Mouse (Mus musculus): ENCODE measurements around the gene Serpinb2.

The Serpinb2 gene

DNA sequence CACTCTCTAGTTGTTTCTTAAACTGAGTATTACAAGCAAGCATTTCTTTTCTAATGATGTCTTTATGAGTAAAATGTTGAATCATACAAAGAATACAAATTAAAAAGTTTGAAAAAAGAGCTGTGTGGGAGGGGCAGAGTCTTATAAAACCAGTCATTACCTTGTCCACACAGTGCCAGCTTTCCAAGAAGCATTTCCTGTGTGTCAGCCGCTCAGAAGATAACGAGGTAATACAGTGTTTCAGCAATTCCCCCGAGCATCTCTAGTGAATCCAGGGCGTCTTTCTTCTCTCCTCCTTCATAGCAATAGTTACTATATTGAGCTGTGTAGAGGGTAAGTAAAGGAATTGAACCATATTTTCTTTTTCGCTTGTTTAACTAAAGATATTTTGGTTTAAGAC, at the start of gene Serpinb2:
TSS of gene Serpinb2 (plus strand) at position 172 of the 400 bp plus-strand sequence.
- DNase-seq, result no peak

- no peak for DNase-seq
Observed at GRCm38 (mm10) chr1:107479909-107480308, 31.3 kb upstream of the Serpinb2 start.

GRCm38 (mm10) chr1:107481452-107481851, 29.8 kb upstream of the Serpinb2 start:
- DNase-seq, result peak; percentile 75

DNA sequence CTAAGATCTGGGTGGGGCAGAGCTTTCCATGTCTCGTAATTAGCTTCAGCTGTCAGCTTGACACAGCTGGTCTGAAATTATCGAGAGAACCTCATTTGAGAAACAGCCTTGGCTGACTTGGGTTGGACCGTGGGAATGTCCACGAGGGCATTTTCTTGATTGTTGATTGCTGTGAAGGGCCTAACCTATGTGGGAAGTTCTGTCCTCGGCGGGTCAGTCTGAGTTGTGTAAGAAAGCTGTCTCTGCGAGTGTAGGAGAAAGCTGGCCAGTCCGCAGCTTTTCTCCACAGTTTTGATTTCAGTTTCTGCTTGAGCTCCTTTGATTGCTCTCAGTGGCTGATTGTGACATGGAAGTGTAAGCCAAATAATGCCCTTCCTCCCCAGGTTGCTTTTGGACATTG, 21.6 kb upstream of the Serpinb2 start:
- DNase-seq, result no peak

DNA sequence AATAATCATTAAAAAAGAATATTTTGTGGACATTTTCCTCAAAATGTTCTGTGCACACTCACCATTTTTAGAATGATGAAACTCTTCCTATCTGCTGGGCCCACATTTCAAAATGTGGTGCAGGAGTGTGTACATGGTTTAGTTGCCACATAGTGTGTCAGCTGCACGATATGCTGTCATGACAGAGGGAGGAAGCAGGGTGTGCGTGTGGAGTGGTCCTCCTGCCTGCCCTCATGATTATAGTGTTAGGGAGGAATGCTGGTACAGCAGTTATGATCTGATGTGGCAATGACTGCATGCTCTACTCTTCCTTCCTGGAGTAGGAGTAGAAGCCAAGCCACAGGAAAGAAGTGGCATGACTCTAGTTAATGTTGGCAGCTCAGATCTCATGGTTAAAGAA, 14.4 kb upstream of the Serpinb2 start:
- DNase-seq, result no peak

- no peak for DNase-seq
Observed at GRCm38 (mm10) chr1:107502025-107502424, 9.2 kb upstream of the Serpinb2 start.

DNA sequence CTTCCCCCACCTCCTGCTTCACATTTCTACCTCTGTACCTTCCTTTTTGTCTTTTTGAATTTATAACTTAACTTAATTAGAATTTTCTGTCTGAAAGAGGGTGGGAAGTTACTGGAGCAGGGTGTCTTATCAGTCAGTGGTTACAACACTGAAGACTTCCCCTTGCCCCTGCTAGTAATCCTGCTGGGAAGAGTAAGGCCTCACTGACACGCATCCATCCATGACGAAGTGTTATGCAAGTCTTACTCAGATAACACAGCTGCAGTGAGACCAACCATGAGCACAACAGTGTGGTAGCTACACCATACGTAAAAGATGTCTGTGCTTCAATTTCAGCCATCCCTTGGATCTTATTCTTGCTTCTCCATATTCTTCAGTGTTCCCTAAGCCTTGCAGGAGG, 7.9 kb upstream of the Serpinb2 start:
- DNase-seq, result no peak

DNA sequence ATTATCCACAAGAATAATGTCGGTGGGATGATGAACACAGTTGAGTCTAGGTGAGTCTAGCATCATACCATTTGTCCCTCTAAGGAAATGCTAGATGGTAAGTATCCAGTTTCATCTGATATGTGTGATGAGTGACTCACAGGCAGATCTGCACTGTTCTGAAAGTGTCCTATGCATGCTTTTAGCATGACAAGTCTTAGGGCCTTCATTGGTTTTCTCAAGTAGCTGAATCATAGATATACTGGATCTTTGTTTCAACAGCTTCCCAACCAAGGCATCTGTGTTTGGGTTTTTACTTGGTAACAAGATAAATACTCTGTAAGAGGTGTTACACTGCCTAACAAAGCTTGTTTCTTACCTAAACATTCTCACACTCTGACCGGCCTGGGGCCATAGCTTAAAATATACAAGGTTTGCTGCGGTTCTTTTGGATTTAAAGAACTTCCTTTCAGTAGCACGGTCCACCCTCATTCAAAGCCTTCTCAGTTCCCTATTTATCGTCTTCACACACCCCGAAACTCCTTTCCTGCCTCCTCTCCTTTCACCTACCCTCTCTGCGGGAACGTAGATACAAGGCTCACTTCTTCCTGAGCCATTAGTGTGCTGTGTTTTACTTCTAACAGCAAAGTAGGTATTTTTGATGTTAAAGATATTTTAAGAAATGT, 5.2 kb upstream of the Serpinb2 start:
- no peak for DNase-seq

GRCm38 (mm10) chr1:107512194-107513138, 1.2 kb downstream of the Serpinb2 start:
- DNase-seq, result no peak

DNA sequence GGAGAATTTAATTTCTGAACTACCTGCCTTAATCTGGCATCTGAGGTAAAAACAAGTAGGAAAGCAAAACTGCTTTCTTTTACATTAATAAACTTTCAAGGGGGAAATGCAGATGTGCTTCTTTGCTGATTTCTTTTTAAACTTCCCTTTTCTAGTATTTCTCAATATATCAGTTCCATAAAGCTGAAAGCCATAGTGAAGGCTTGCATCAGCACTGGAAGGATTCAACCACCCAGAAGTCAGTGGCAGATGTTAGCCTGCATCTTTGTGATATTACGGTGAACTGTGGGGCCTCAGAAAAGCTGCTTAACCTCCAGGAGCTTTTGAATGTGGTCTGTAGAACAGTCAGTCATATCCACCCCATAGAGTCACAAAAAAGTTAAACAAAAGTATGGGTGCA, 2.3 kb downstream of the Serpinb2 start:
- no peak for DNase-seq

GRCm38 (mm10) chr1:107515839-107516498, 4.7 kb downstream of the Serpinb2 start:
- no peak for DNase-seq

DNA sequence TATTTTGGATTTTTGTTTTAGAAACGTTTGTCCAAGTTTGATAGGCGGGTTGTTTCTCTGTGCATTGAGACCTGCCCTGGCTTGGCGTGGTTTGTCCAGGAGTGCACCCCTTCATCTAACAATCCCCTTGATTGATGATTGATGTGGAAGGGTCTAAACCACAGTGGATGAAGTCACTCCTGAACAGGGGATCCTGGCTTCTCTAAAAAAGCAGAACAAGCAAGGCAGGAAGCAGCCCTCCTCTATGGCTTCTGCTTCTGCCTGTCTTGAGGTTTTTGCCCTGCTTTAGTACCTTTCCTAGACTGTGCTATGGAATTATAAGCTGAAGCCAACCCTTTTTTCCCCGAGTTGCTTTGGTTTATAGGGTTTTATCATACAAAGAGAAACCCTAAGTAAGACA, 14.4 kb downstream of the Serpinb2 start:
- DNase-seq, result no peak

- DNase-seq, result no peak
Observed at GRCm38 (mm10) chr1:107528325-107529078, 17.3 kb downstream of the Serpinb2 start.

DNA sequence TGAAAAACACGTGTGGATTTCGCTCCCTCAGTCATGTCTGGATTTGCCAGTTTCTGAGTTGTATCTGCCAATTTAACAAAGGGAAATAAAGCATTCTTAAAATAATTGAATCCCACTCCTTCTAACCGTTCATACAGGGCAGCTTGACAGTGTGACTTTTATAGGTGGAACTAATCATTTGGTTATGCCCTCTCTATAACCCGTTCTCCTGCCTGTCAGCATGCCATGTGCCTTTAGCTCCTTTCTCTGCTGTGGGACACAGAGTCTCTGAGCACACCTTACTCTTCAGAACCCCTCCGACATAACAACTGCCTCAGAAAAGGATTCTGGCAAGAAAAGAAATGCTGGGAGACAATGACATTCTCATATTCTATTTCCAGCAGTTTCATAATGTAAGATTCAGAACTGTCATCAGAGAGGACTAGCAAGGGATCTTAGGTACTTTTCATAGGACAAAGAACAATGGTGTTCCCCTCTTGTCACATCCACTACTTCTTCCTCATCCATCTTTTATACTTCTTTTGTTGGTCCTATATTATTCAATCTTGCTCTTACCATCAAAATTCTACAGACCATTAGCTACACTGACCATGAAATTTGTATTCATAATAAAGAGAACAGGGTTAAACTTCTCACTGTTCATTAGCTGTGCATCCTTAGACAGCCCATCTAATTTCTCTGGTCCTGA, 18.3 kb downstream of the Serpinb2 start:
- DNase-seq, result no peak

GRCm38 (mm10) chr1:107533736-107534135, 22.5 kb downstream of the Serpinb2 start:
- DNase-seq, result no peak

GRCm38 (mm10) chr1:107537435-107537834, 26.2 kb downstream of the Serpinb2 start:
- no peak for DNase-seq

- DNase-seq, result no peak
Observed at GRCm38 (mm10) chr1:107559494-107559893, 48.3 kb downstream of the Serpinb2 start.

DNA sequence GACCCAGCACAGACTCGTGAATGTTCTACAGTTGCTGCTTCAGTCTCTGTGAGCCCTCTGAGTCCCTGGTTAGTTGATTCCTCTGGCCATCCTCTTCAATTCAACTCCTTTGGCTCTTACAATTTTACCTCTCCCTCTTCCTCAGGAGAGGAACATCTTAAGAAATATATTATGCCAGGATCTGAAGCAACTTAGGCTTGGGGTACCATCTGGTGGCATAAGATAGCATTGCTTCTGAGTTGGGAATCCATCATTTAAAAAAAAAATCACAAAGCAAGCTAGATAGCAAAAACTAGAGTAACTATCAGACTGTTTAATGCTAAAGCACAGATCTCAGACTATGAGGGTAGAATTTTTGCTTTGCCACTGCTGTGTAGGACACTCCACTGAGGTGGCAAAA, 50.9 kb downstream of the Serpinb2 start:
- no peak for DNase-seq

DNA sequence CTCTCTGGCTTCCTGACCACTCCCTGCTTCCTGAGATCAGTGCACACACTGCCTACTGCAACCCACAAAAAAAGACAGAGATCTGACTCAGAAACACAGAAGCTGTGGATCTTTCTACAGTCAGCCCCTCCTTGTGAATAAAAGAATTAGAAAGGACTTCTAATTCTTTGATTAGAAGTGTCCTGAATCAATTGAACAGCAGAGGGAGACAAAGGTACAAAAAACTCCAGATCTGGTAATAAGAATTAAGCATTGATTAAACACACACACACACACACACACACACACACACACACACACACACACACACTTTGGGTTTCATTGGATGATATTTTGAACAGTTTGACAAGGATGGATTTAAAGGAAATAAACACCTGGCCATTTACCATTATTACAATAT, 54.4 kb downstream of the Serpinb2 start:
- no peak for DNase-seq

GRCm38 (mm10) chr1:107576094-107576493, 64.9 kb downstream of the Serpinb2 start:
- no peak for DNase-seq

GRCm38 (mm10) chr1:107577514-107577913, 66.3 kb downstream of the Serpinb2 start:
- no peak for DNase-seq

DNA sequence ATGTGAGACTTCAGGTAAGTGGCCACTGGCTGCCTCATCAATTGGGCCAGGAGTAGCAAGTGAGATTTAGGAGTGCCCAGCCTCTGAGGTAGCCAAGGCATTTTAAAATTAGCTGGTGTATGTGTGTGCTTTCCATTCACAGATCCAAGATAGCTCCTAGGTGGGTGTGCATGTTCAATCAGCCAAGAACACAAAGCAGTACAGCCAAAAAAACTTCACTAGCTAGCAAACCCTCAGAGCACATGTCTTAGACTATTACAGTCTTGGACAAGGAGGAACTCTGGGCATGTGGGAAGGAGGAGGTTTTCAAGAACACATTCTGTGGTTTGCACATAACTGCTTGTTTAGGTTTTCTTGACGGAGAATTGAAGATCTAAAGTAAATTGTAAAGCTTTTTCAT, 70.0 kb downstream of the Serpinb2 start:
- no peak for DNase-seq

All from kidney, adult 18-20 months (tissue).